In the genomic region with DNA sequence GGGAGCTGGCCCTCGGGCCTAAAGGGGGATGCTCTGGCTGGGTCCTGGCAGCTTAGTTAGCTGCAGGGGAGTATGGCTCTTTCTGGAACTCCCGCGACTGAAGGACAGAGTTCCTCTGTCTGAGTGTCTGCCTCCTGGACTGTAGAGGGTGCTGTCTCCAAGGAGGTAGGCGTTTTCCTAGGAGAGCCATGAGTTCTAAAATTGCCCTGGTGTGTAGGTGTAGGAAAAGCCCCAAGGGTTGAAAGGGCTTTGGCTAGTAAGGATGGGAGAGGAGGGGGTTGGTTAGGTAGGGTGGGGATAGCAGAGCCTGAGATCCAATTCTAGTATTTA, we compare ENCODE assay signal across 9 mouse cellular contexts. TPM values are rescaled to one million over a fixed set of nuclear protein-coding genes. Genes with fewer than 3 reads are reported as not detected.
A peak's percentile ranks its signal among the peaks of the same experiment; 100 is the strongest.
DNase-seq lines count a peak whose midpoint lies in the region; ATAC-seq lines count a peak whose summit lies in the region.
"Had no signal": no experiment of that assay in that cellular context is flagged by ENCODE, and none has a peak within 500 bp of the region (broad histone marks: within the 10 kb centered on the region; RNA-seq: fewer than 3 reads in every experiment).

A gene (minus strand): TSS at position 86 of the 330 bp plus-strand sequence.

- no peak within 1 kb of the TSS for H3K9ac ChIP-seq in heart, embryonic 12.5 days
- H3K9ac ChIP-seq in intestine, embryonic 16.5 days (ENCODE audit: low read depth, low read length) = no peak within 1 kb of the TSS

- H3K4me3 ChIP-seq in heart, embryonic 12.5 days = no peak within 1 kb of the TSS
- no peak within 1 kb of the TSS for H3K4me3 ChIP-seq in intestine, embryonic 16.5 days (ENCODE audit: low read length)

- peaks cover 5% of the 10 kb centered on the region; the same call in 1 of the 2 replicates for H3K4me1 ChIP-seq in heart, embryonic 12.5 days (replicated peaks)
- H3K4me1 ChIP-seq in intestine, embryonic 16.5 days (ENCODE audit: control insufficient read depth, insufficient read depth, low read length) = peaks cover 8% of the 10 kb centered on the region; the same call in 1 of the 2 replicates

- H3K4me2 ChIP-seq in heart, embryonic 12.5 days = peak within 1 kb of the TSS; percentile 23
- H3K4me2 ChIP-seq in intestine, embryonic 16.5 days (ENCODE audit: low read depth, low read length) = no peak within 1 kb of the TSS

- 20% methylated on average over 4 of the region's 4 CpGs for WGBS in heart, embryonic 12.5 days
- 25% methylated on average over 4 of the region's 4 CpGs for WGBS in intestine, embryonic 16.5 days

- H3K36me3 ChIP-seq in heart, embryonic 12.5 days = no peaks in the 10 kb centered on the region
- no peaks in the 10 kb centered on the region for H3K36me3 ChIP-seq in intestine, embryonic 16.5 days (ENCODE audit: control insufficient read depth, insufficient read depth, low read length)
- H3K36me3 ChIP-seq: G1E had no signal

- no peak for DNase-seq in heart, postnatal 4 days
- no peak for DNase-seq in urinary bladder, adult 2 months (ENCODE audit: low spot score)
- no peak for DNase-seq in urinary bladder, postnatal 25 days (ENCODE audit: low spot score)
- DNase-seq in ovary, postnatal 10 days (ENCODE audit: low spot score) = no peak
- no peak for DNase-seq in Muller cell, postnatal 12 days (ENCODE audit: inconsistent ontology term)
- DNase-seq in frontal cortex, postnatal 10 days (ENCODE audit: low spot score in 2 of 2) = no peak

- no peak for ATAC-seq in heart, embryonic 12.5 days (ENCODE audit: insufficient number of reproducible peaks, low FRiP score)
- peak; percentile 24; the same call in 1 of the 2 replicates for ATAC-seq in intestine, embryonic 16.5 days

- no peaks in the 10 kb centered on the region for H3K9me3 ChIP-seq in heart, embryonic 12.5 days (replicated peaks)
- no peaks in the 10 kb centered on the region for H3K9me3 ChIP-seq in intestine, embryonic 16.5 days (ENCODE audit: control insufficient read depth, low read length)
- H3K9me3 ChIP-seq: G1E had no signal

- H3K27me3 ChIP-seq in heart, embryonic 12.5 days (replicated peaks) = peaks cover 58% of the 10 kb centered on the region
- H3K27me3 ChIP-seq in intestine, embryonic 16.5 days (replicated peaks; ENCODE audit: control insufficient read depth, insufficient read depth, low read length) = peaks cover 8% of the 10 kb centered on the region; the same call in 1 of the 2 replicates

- H3K27ac ChIP-seq in heart, embryonic 12.5 days (ENCODE audit: poor library complexity, severe bottlenecking) = no peak within 1 kb of the TSS
- no peak within 1 kb of the TSS for H3K27ac ChIP-seq in intestine, embryonic 16.5 days (ENCODE audit: low read length)

RNA-seq across cellular contexts. Expression of the gene that starts here (rescaled TPM):
- 0.42 TPM in 1 of 2 replicates, not detected in the other for polyA plus RNA-seq in heart, embryonic 12.5 days (2016; fragmentation: Nextera tagmentation; extraction: Ambion mirVana)
- total RNA-seq in heart, postnatal 4 days (2021) = not detected
- 788 and 1,023 TPM in 2 replicates for polyA plus RNA-seq in urinary bladder, adult 2 months (2012; rRNA removed)
- polyA plus RNA-seq in intestine, embryonic 16.5 days (2015; fragmentation: Nextera tagmentation; extraction: Ambion mirVana) = 0.61 and 0.80 TPM in 2 replicates
- total RNA-seq: G1E had no signal
- polyA plus RNA-seq: G1E had no signal

Comparison
In these comparisons a context has a peak if more than half of its experiments do, and no peak if none do; other contexts are left out.
1. RNA of the gene that starts here (polyA plus RNA-seq): 788 to 1,023 TPM in urinary bladder, adult 2 months; 0.61 to 0.80 TPM in intestine, embryonic 16.5 days and 0.42 TPM in heart, embryonic 12.5 days; every median in the first group is over 100 times any median in the second.
2. Peak in ATAC-seq in intestine, embryonic 16.5 days; RNA of the gene not detected or under 1 TPM.